Mouse (Mus musculus): ENCODE results near the gene Ciz1. TPM values are rescaled to one million over a fixed set of nuclear protein-coding genes. Genes with fewer than 3 reads are reported as not detected.

The Ciz1 gene
- polyA plus RNA-seq, 1 experiment from 2014 or later, result 55.4 TPM

GRCm38 (mm10) chr2:32387706-32388490 is 35.8 kb downstream of the Ciz1 start, which contains the start of gene Lcn2:
Gene Lcn2, minus strand, starts transcription at chr2:32388252.
- Histone ChIP-seq H3K4me1 (replicated peaks) (peaks cover 21% of the 10 kb centered on the region), H3K4me2 (no peak within 1 kb of the TSS), H3K27ac (no peak within 1 kb of the TSS), H3K27me3 (peaks cover 8% of the 10 kb centered on the region; the same call in 1 of the 2 replicates), H3K9ac (replicated peaks) (no peak within 1 kb of the TSS), H3K9me3 (no peaks in the 10 kb centered on the region), H3K4me3 (replicated peaks) (no peak within 1 kb of the TSS), H3K36me3 (no peaks in the 10 kb centered on the region)
- 61% methylated on average over 5 of the region's 5 CpGs for WGBS
- ATAC-seq (ENCODE audit: insufficient number of reproducible peaks, insufficient read depth, low FRiP score, low TSS enrichment, low read depth), result no peak

GRCm38 (mm10) chr2:32389157-32389556 is 37.0 kb downstream of the Ciz1 start:
- Histone ChIP-seq H3K4me2 (no peak overlapping the region), H3K27ac (no peak overlapping the region), H3K9ac (replicated peaks) (no peak overlapping the region), H3K4me1 (replicated peaks) (peaks cover 21% of the 10 kb centered on the region), H3K27me3 (no peaks in the 10 kb centered on the region; the same call in 1 of the 2 replicates), H3K36me3 (no peaks in the 10 kb centered on the region), H3K4me3 (replicated peaks) (no peak overlapping the region), H3K9me3 (no peaks in the 10 kb centered on the region)
- no peak for ATAC-seq (ENCODE audit: insufficient number of reproducible peaks, insufficient read depth, low FRiP score, low TSS enrichment, low read depth)
- 79% methylated on average over 2 of the region's 2 CpGs for WGBS

GRCm38 (mm10) chr2:32390871-32391270 is 38.7 kb downstream of the Ciz1 start:
- H3K27me3 ChIP-seq, result no peaks in the 10 kb centered on the region
- no peak overlapping the region for H3K4me3 ChIP-seq (replicated peaks)
- H3K4me2 ChIP-seq, result no peak overlapping the region
- 67% methylated on average over 8 of the region's 8 CpGs for WGBS
- H3K4me1 ChIP-seq (replicated peaks), result peaks cover 26% of the 10 kb centered on the region
- no peak overlapping the region for H3K27ac ChIP-seq
- no peaks in the 10 kb centered on the region for H3K36me3 ChIP-seq
- no peak overlapping the region for H3K9ac ChIP-seq (replicated peaks)
- ATAC-seq (ENCODE audit: insufficient number of reproducible peaks, insufficient read depth, low FRiP score, low TSS enrichment, low read depth), result no peak
- H3K9me3 ChIP-seq, result no peaks in the 10 kb centered on the region

GRCm38 (mm10) chr2:32392063-32392462 is 39.9 kb downstream of the Ciz1 start:
- no peaks in the 10 kb centered on the region for H3K36me3 ChIP-seq
- H3K9ac ChIP-seq (replicated peaks), result no peak overlapping the region
- H3K27me3 ChIP-seq, result no peaks in the 10 kb centered on the region
- no peak overlapping the region for H3K27ac ChIP-seq
- 91% methylated on average over 5 of the region's 5 CpGs for WGBS
- H3K4me1 ChIP-seq (replicated peaks), result peaks cover 30% of the 10 kb centered on the region
- H3K4me3 ChIP-seq (replicated peaks), result no peak overlapping the region
- H3K9me3 ChIP-seq, result no peaks in the 10 kb centered on the region
- no peak for ATAC-seq (ENCODE audit: insufficient number of reproducible peaks, insufficient read depth, low FRiP score, low TSS enrichment, low read depth)
- H3K4me2 ChIP-seq, result no peak overlapping the region

GRCm38 (mm10) chr2:32394973-32395372 is 42.8 kb downstream of the Ciz1 start:
- Histone ChIP-seq H3K36me3 (peaks cover 15% of the 10 kb centered on the region; the same call in 1 of the 2 replicates), H3K4me1 (replicated peaks) (peaks cover 25% of the 10 kb centered on the region), H3K9me3 (no peaks in the 10 kb centered on the region), H3K27me3 (no peaks in the 10 kb centered on the region), H3K4me3 (replicated peaks) (peak overlapping the region; percentile 98), H3K27ac (peak overlapping the region; percentile 90), H3K9ac (replicated peaks) (peak overlapping the region; percentile 71), H3K4me2 (peak overlapping the region; percentile 93)
- ATAC-seq (ENCODE audit: insufficient number of reproducible peaks, insufficient read depth, low FRiP score, low TSS enrichment, low read depth), result no peak
- 6% methylated on average over 8 of the region's 8 CpGs for WGBS

- Histone ChIP-seq H3K9me3 (no peaks in the 10 kb centered on the region), H3K27me3 (no peaks in the 10 kb centered on the region), H3K36me3 (peaks cover 20% of the 10 kb centered on the region), H3K27ac (peak within 1 kb of the TSS; percentile 90), H3K4me2 (peak within 1 kb of the TSS; percentile 93), H3K4me3 (replicated peaks) (peak within 1 kb of the TSS; percentile 98), H3K4me1 (replicated peaks) (peaks cover 25% of the 10 kb centered on the region), H3K9ac (replicated peaks) (peak within 1 kb of the TSS; percentile 71)
- WGBS, result 0% methylated on average over 31 of the region's 31 CpGs
- peak; percentile 89 for ATAC-seq (ENCODE audit: insufficient number of reproducible peaks, insufficient read depth, low FRiP score, low TSS enrichment, low read depth)
Observed at GRCm38 (mm10) chr2:32395484-32395945, 43.4 kb downstream of the Ciz1 start, which contains the start of gene Ptges2. Gene Ptges2, plus strand, starts transcription at chr2:32395896.

GRCm38 (mm10) chr2:32395946-32396621 is 44.0 kb downstream of the Ciz1 start:
- peak overlapping the region; percentile 71 for H3K9ac ChIP-seq (replicated peaks)
- ATAC-seq (ENCODE audit: insufficient number of reproducible peaks, insufficient read depth, low FRiP score, low TSS enrichment, low read depth), result peak; percentile 93
- H3K36me3 ChIP-seq, result peaks cover 26% of the 10 kb centered on the region
- WGBS, result under 1% methylated on average over 59 of the region's 59 CpGs
- peak overlapping the region; percentile 93 for H3K4me2 ChIP-seq
- peaks cover 20% of the 10 kb centered on the region for H3K4me1 ChIP-seq (replicated peaks)
- H3K27me3 ChIP-seq, result no peaks in the 10 kb centered on the region
- peak overlapping the region; percentile 98 for H3K4me3 ChIP-seq (replicated peaks)
- H3K9me3 ChIP-seq, result no peaks in the 10 kb centered on the region
- H3K27ac ChIP-seq, result peak overlapping the region; percentile 90

GRCm38 (mm10) chr2:32396695-32397094 is 44.6 kb downstream of the Ciz1 start:
- Histone ChIP-seq H3K36me3 (peaks cover 32% of the 10 kb centered on the region), H3K27ac (peak overlapping the region; percentile 90; the same call in 1 of the 2 replicates), H3K9ac (replicated peaks) (peak overlapping the region; percentile 71), H3K27me3 (no peaks in the 10 kb centered on the region), H3K4me1 (replicated peaks) (peaks cover 18% of the 10 kb centered on the region), H3K4me2 (peak overlapping the region; percentile 93), H3K9me3 (no peaks in the 10 kb centered on the region), H3K4me3 (replicated peaks) (peak overlapping the region; percentile 98)
- no peak for ATAC-seq (ENCODE audit: insufficient number of reproducible peaks, insufficient read depth, low FRiP score, low TSS enrichment, low read depth)
- WGBS, result under 1% methylated on average over 15 of the region's 15 CpGs

- no peak overlapping the region for H3K4me3 ChIP-seq (replicated peaks)
- H3K36me3 ChIP-seq, result peaks cover 46% of the 10 kb centered on the region
- no peak overlapping the region for H3K27ac ChIP-seq
- H3K9ac ChIP-seq (replicated peaks), result no peak overlapping the region
- H3K9me3 ChIP-seq, result no peaks in the 10 kb centered on the region
- H3K4me2 ChIP-seq, result no peak overlapping the region
- no peaks in the 10 kb centered on the region for H3K27me3 ChIP-seq
- ATAC-seq (ENCODE audit: insufficient number of reproducible peaks, insufficient read depth, low FRiP score, low TSS enrichment, low read depth), result no peak
- H3K4me1 ChIP-seq (replicated peaks), result peaks cover 14% of the 10 kb centered on the region
- WGBS, result 20% methylated on average over 2 of the region's 2 CpGs
Observed at GRCm38 (mm10) chr2:32404663-32405062, 52.5 kb downstream of the Ciz1 start.

- H3K9me3 ChIP-seq, result no peaks in the 10 kb centered on the region
- no peak for ATAC-seq (ENCODE audit: insufficient number of reproducible peaks, insufficient read depth, low FRiP score, low TSS enrichment, low read depth)
Observed at GRCm38 (mm10) chr2:32407144-32407824, 55.2 kb downstream of the Ciz1 start.

More at GRCm38 (mm10) chr2:32407144-32407824, 55.2 kb downstream of the Ciz1 start:
- Histone ChIP-seq H3K27ac (peak overlapping the region; percentile 69; the same call in 1 of the 2 replicates), H3K4me3 (replicated peaks) (no peak overlapping the region), H3K36me3 (peaks cover 20% of the 10 kb centered on the region), H3K27me3 (no peaks in the 10 kb centered on the region), H3K4me1 (replicated peaks) (peaks cover 14% of the 10 kb centered on the region), H3K9ac (replicated peaks) (no peak overlapping the region), H3K4me2 (no peak overlapping the region)
- WGBS, result 86% methylated on average over 7 of the region's 7 CpGs

All from limb, embryonic 12.5 days (tissue).